Mouse (Mus musculus): ENCODE results near the gene Prkcd. TPM values are rescaled to one million over a fixed set of nuclear protein-coding genes. Genes with fewer than 3 reads are reported as not detected.

Gene Prkcd
- polyA plus RNA-seq, 1 experiment from 2014 or later, result 62.8 TPM

DNA sequence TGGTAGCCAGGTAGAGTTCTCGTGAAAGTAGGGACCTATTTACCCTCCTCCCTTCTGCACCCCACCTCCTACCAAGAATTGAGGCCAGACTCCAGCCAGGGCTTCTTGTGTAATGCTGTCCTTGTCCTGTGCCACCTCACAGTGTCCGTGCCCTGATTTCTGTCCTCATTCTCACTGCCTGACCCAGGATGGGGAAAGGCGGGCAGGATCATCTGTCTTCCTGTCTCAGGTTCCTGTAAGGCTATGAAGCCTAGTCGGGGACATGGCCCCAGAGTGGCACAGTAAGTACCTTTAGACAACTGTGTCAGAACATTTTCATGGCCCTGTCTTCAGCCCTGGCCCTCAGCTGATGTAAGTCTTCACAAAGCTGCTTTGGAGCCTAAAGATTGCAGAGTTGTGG is 12.7 kb upstream of the Prkcd start:
- Histone ChIP-seq H3K4me1 (replicated peaks; ENCODE audit: control insufficient read depth, insufficient read depth) (no peaks in the 10 kb centered on the region), H3K27ac (replicated peaks) (no peak overlapping the region), H3K36me3 (ENCODE audit: control insufficient read depth, insufficient read depth, low read length) (no peaks in the 10 kb centered on the region), H3K9me3 (ENCODE audit: control insufficient read depth, low read length) (no peaks in the 10 kb centered on the region), H3K9ac (ENCODE audit: low read length) (no peak overlapping the region), H3K4me3 (ENCODE audit: low read depth, low read length) (no peak overlapping the region), H3K27me3 (ENCODE audit: control insufficient read depth, insufficient read depth, low read length) (no peaks in the 10 kb centered on the region), H3K4me2 (replicated peaks; ENCODE audit: low read depth) (no peak overlapping the region)
- ATAC-seq (ENCODE audit: low FRiP score, low TSS enrichment) (no peak), DNase-seq (ENCODE audit: low spot score) (no peak)
- TF ChIP-seq EP300 (optimal IDR thresholded peaks at IDR 0.05) (no peak), CTCF (IDR thresholded peaks at IDR 0.05; ENCODE audit: low read depth) (no peak)
- 73% methylated on average over 4 of the region's 4 CpGs for WGBS

DNA sequence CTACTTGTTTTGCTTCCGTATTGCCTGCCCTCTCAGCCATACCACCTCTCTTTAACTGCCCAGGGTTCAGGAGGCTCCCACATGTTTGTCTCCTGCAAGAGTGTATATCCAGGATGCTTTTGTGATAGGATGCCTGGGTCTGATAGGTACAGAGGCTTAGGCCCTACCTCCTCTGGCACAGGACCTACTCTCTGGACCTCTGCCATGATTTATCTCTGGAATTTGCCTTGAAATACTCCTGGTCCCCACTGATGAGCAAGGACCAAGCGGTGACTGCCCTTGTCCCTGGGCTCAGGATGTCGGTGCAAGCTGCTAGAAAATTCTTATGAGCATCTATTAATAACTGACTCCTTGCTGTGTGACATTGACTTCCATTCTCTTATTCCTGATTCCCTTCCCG is 12.0 kb upstream of the Prkcd start:
- H3K9ac ChIP-seq (ENCODE audit: low read length), result no peak overlapping the region
- no peaks in the 10 kb centered on the region for H3K4me1 ChIP-seq (replicated peaks; ENCODE audit: control insufficient read depth, insufficient read depth)
- H3K9me3 ChIP-seq (ENCODE audit: control insufficient read depth, low read length), result no peaks in the 10 kb centered on the region
- TF ChIP-seq EP300 (optimal IDR thresholded peaks at IDR 0.05) (no peak), CTCF (IDR thresholded peaks at IDR 0.05; ENCODE audit: low read depth) (no peak)
- H3K36me3 ChIP-seq (ENCODE audit: control insufficient read depth, insufficient read depth, low read length), result no peaks in the 10 kb centered on the region
- H3K4me3 ChIP-seq (ENCODE audit: low read depth, low read length), result no peak overlapping the region
- H3K27me3 ChIP-seq (ENCODE audit: control insufficient read depth, insufficient read depth, low read length), result no peaks in the 10 kb centered on the region
- no peak for ATAC-seq (ENCODE audit: low FRiP score, low TSS enrichment)
- H3K27ac ChIP-seq (replicated peaks), result no peak overlapping the region; the same call in 1 of the 2 replicates
- WGBS, result 79% methylated on average over 4 of the region's 4 CpGs
- no peak for DNase-seq (ENCODE audit: low spot score)
- no peak overlapping the region for H3K4me2 ChIP-seq (replicated peaks; ENCODE audit: low read depth)

DNA sequence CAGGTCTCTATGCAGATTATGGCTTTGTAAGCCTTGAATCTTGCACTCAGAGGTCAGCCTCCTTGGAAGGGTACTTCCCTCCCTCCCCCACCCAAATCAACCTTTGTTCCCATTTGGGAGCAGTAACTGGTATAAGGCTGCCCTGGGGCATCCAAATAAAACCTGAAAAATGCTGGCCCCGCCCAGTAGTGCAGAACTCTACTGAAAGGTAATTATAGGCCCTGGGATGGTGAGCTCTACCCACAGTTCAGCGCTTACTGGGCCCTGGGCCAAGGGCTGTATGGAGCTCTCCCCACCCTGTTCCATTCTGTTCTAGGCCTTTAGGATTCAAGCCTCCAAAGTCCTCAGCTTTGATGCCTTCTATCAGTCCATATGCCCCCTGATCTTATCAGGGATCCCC is 11.1 kb upstream of the Prkcd start:
- H3K4me2 ChIP-seq (replicated peaks; ENCODE audit: low read depth), result no peak overlapping the region
- peak overlapping the region; percentile 19; the same call in 1 of the 2 replicates for H3K27ac ChIP-seq (replicated peaks)
- WGBS, result 36% methylated on average over 2 of the region's 2 CpGs
- H3K36me3 ChIP-seq (ENCODE audit: control insufficient read depth, insufficient read depth, low read length), result no peaks in the 10 kb centered on the region
- no peak overlapping the region for H3K4me3 ChIP-seq (ENCODE audit: low read depth, low read length)
- ATAC-seq (ENCODE audit: low FRiP score, low TSS enrichment) (peak; percentile 72), DNase-seq (ENCODE audit: low spot score) (peak; percentile 67)
- H3K9me3 ChIP-seq (ENCODE audit: control insufficient read depth, low read length), result no peaks in the 10 kb centered on the region
- no peak overlapping the region for H3K9ac ChIP-seq (ENCODE audit: low read length)
- H3K4me1 ChIP-seq (replicated peaks; ENCODE audit: control insufficient read depth, insufficient read depth), result no peaks in the 10 kb centered on the region
- TF ChIP-seq CTCF (IDR thresholded peaks at IDR 0.05; ENCODE audit: low read depth) (no peak), EP300 (optimal IDR thresholded peaks at IDR 0.05) (no peak)
- H3K27me3 ChIP-seq (ENCODE audit: control insufficient read depth, insufficient read depth, low read length), result no peaks in the 10 kb centered on the region

- TF ChIP-seq CTCF (IDR thresholded peaks at IDR 0.05; ENCODE audit: low read depth) (no peak), EP300 (optimal IDR thresholded peaks at IDR 0.05) (no peak)
- 64% methylated on average over 9 of the region's 9 CpGs for WGBS
- H3K9ac ChIP-seq (ENCODE audit: low read length), result no peak overlapping the region
- no peak overlapping the region; the same call in 1 of the 2 replicates for H3K27ac ChIP-seq (replicated peaks)
- H3K4me3 ChIP-seq (ENCODE audit: low read depth, low read length), result no peak overlapping the region
- no peaks in the 10 kb centered on the region for H3K9me3 ChIP-seq (ENCODE audit: control insufficient read depth, low read length)
- H3K36me3 ChIP-seq (ENCODE audit: control insufficient read depth, insufficient read depth, low read length), result no peaks in the 10 kb centered on the region
- H3K4me1 ChIP-seq (replicated peaks; ENCODE audit: control insufficient read depth, insufficient read depth), result 0 out of 2 replicates have a peak, but pooled peaks cover 4% of the 10 kb centered on the region
- H3K4me2 ChIP-seq (replicated peaks; ENCODE audit: low read depth), result no peak overlapping the region
- no peaks in the 10 kb centered on the region for H3K27me3 ChIP-seq (ENCODE audit: control insufficient read depth, insufficient read depth, low read length)
- DNase-seq (ENCODE audit: low spot score) (no peak), ATAC-seq (ENCODE audit: low FRiP score, low TSS enrichment) (no peak)
These were observed 10.5 kb upstream of the Prkcd start for GRCm38 (mm10) chr14:30636499-30636898.

DNA sequence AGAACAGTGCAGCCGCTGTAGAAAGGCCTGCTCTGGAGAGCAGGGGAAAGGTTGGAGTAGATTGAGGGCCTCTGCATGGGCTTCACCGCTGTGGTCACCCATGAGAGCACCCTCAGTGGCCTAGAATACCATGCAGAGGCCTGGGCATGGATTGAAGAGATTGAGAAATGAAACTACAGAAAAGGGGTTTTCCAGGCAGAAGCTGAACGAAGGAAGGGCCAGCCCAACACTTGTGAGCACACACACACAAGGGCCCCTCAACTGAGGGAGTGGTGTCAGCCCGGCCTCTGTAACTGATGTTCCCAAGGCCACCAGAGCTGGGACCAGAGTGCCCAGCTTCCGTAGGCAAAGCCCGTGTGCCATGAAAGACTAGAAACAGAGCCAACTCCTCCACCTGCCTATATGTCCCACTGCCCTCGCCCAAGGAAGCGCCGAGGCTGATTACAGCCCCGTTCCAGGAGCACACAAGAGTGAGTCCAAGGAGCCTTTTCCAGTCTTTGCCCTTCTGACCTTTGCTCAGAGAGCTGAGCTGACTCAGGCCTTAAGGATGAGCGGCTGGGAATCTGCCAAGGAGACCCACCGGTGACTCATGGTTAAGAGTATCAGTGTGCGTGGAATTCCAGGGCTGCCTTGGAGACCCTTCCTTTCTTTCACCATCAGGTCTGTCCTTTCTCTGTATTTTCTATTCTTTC is 9.4 kb upstream of the Prkcd start:
- no peak for DNase-seq (ENCODE audit: low spot score)

DNA sequence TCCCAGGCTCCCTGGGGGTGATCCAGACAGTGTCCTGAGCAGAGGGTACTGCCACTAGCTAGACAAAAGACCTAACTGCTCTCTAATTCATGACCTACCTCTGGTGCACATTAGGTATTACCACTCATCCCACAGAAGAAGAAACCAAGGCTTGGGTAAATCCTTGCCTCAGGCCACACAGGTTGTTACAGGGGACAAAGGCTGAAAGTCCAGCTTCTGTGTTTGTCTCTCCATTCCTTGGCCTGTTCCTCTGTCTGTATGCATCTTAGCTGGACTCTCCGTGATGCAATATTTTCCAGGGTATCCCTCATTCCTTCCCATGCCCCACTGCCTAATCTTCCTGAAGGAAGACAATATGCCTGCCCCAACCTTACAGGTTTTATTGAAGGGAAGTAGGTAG is 8.4 kb upstream of the Prkcd start:
- Histone ChIP-seq H3K9ac (ENCODE audit: low read length) (no peak overlapping the region), H3K36me3 (ENCODE audit: control insufficient read depth, insufficient read depth, low read length) (no peaks in the 10 kb centered on the region), H3K27ac (replicated peaks) (no peak overlapping the region), H3K27me3 (ENCODE audit: control insufficient read depth, insufficient read depth, low read length) (no peaks in the 10 kb centered on the region), H3K9me3 (ENCODE audit: control insufficient read depth, low read length) (no peaks in the 10 kb centered on the region), H3K4me3 (ENCODE audit: low read depth, low read length) (no peak overlapping the region), H3K4me1 (replicated peaks; ENCODE audit: control insufficient read depth, insufficient read depth) (peaks cover 5% of the 10 kb centered on the region; the same call in 1 of the 2 replicates), H3K4me2 (replicated peaks; ENCODE audit: low read depth) (no peak overlapping the region)
- DNase-seq (ENCODE audit: low spot score), result no peak
- no peak for ATAC-seq (ENCODE audit: low FRiP score, low TSS enrichment)
- TF ChIP-seq CTCF (IDR thresholded peaks at IDR 0.05; ENCODE audit: low read depth) (no peak), EP300 (optimal IDR thresholded peaks at IDR 0.05) (no peak)
- 97% methylated on average over 1 of the region's 1 CpGs for WGBS

More for the DNA sequence above, 9.4 kb upstream of the Prkcd start:
- 61% methylated on average over 13 of the region's 13 CpGs for WGBS
- 0 out of 2 replicates have a peak, but pooled peaks cover 5% of the 10 kb centered on the region for H3K4me1 ChIP-seq (replicated peaks; ENCODE audit: control insufficient read depth, insufficient read depth)
- H3K9ac ChIP-seq (ENCODE audit: low read length), result no peak overlapping the region
- no peaks in the 10 kb centered on the region for H3K27me3 ChIP-seq (ENCODE audit: control insufficient read depth, insufficient read depth, low read length)
- H3K36me3 ChIP-seq (ENCODE audit: control insufficient read depth, insufficient read depth, low read length), result no peaks in the 10 kb centered on the region
- H3K27ac ChIP-seq (replicated peaks), result 0 out of 2 replicates have a peak overlapping the region, but pooled peaks have one; percentile 35
- no peak overlapping the region for H3K4me2 ChIP-seq (replicated peaks; ENCODE audit: low read depth)
- no peak overlapping the region for H3K4me3 ChIP-seq (ENCODE audit: low read depth, low read length)
- no peak for ATAC-seq (ENCODE audit: low FRiP score, low TSS enrichment)
- no peak for TF ChIP-seq EP300 (optimal IDR thresholded peaks at IDR 0.05)
- no peak for TF ChIP-seq CTCF (IDR thresholded peaks at IDR 0.05; ENCODE audit: low read depth)
- no peaks in the 10 kb centered on the region for H3K9me3 ChIP-seq (ENCODE audit: control insufficient read depth, low read length)
